Comparison of ENCODE assay signal across 8 mouse cellular contexts in genomic region chr14:62845011-62845840, GRCm38 (mm10). TPM values are rescaled to one million over a fixed set of nuclear protein-coding genes. Genes with fewer than 3 reads are reported as not detected.
DNase-seq lines count a peak whose midpoint lies in the region; ATAC-seq and TF ChIP-seq lines count a peak whose summit lies in the region.

No protein-coding gene starts in this region.

- no peak for TF ChIP-seq CTCF in lung, adult 2 months (IDR thresholded peaks at IDR 0.05; ENCODE audit: insufficient read depth, low read length)
- no peak for TF ChIP-seq CTCF in gastrocnemius, adult 2 months (IDR thresholded peaks at IDR 0.05)

- no peak overlapping the region for H3K4me3 ChIP-seq in lung, adult 2 months (replicated peaks; ENCODE audit: extremely low read depth, low read depth, low read length)
- H3K4me3 ChIP-seq in gastrocnemius, adult 2 months = peak overlapping the region; percentile 59
- no peak overlapping the region for H3K4me3 ChIP-seq in hindbrain, embryonic 15.5 days
- H3K4me3 ChIP-seq in lung, embryonic 16.5 days (ENCODE audit: low read length) = no peak overlapping the region
- no peak overlapping the region for H3K4me3 ChIP-seq in forebrain, embryonic 11.5 days (ENCODE audit: low read depth, low read length)

- no peak for TF ChIP-seq POLR2A in lung, adult 2 months (IDR thresholded peaks at IDR 0.05; ENCODE audit: borderline replicate concordance, extremely low read depth, low read depth, low read length)

- DNase-seq in lung, adult 18-20 months = peak; percentile 46 to 66
- DNase-seq in lung, adult 2 months = no peak
- DNase-seq in gastrocnemius, adult 2 months = peak; percentile 77
- DNase-seq in frontal cortex, postnatal 14 days (ENCODE audit: low spot score in 2 of 2) = no peak
- DNase-seq in frontal cortex, adult 2 months (ENCODE audit: extremely low spot score in 1 of 2, low spot score in 1 of 2) = no peak
- DNase-seq in forebrain, embryonic 11.5 days (ENCODE audit: low spot score) = no peak

- H3K4me2 ChIP-seq in hindbrain, embryonic 15.5 days = no peak overlapping the region; the same call in 1 of the 2 replicates
- H3K4me2 ChIP-seq in lung, embryonic 16.5 days (ENCODE audit: low read depth, low read length) = peak overlapping the region; percentile 33; the same call in 1 of the 2 replicates
- H3K4me2 ChIP-seq in forebrain, embryonic 11.5 days (ENCODE audit: low read depth, low read length, severe bottlenecking) = no peak overlapping the region

- intact Hi-C loops in gastrocnemius, adult 2 months (cut with DNase I) = no loop called here

- no peaks in the 10 kb centered on the region for H3K27me3 ChIP-seq in hindbrain, embryonic 15.5 days
- H3K27me3 ChIP-seq in lung, embryonic 16.5 days (ENCODE audit: control insufficient read depth, insufficient read depth, low read depth, low read length) = no peaks in the 10 kb centered on the region
- no peaks in the 10 kb centered on the region for H3K27me3 ChIP-seq in forebrain, embryonic 11.5 days (ENCODE audit: control insufficient read depth, insufficient read depth, low read length)

- H3K27ac ChIP-seq in gastrocnemius, adult 2 months = peak overlapping the region; percentile 92
- H3K27ac ChIP-seq in hindbrain, embryonic 15.5 days (replicated peaks) = peak overlapping the region; percentile 31; the same call in 1 of the 2 replicates
- H3K27ac ChIP-seq in lung, embryonic 16.5 days (ENCODE audit: low read length) = peak overlapping the region; percentile 64
- no peak overlapping the region for H3K27ac ChIP-seq in forebrain, embryonic 11.5 days (ENCODE audit: low read depth, low read length)

- H3K9ac ChIP-seq in hindbrain, embryonic 15.5 days = no peak overlapping the region
- peak overlapping the region; percentile 33; the same call in 1 of the 2 replicates for H3K9ac ChIP-seq in lung, embryonic 16.5 days (ENCODE audit: low read length)
- H3K9ac ChIP-seq in forebrain, embryonic 11.5 days (ENCODE audit: low read length) = no peak overlapping the region

- WGBS in lung, adult 2 months = 15% methylated on average over 8 of the region's 8 CpGs
- 77% methylated on average over 8 of the region's 8 CpGs for WGBS in hindbrain, embryonic 15.5 days
- 42% methylated on average over 8 of the region's 8 CpGs for WGBS in lung, embryonic 16.5 days
- 74% methylated on average over 8 of the region's 8 CpGs for WGBS in forebrain, embryonic 11.5 days

- H3K36me3 ChIP-seq in hindbrain, embryonic 15.5 days = peaks cover 3% of the 10 kb centered on the region; the same call in 1 of the 2 replicates
- H3K36me3 ChIP-seq in lung, embryonic 16.5 days (ENCODE audit: control insufficient read depth, insufficient read depth, low read length) = 0 out of 2 replicates have a peak, but pooled peaks cover 3% of the 10 kb centered on the region
- no peaks in the 10 kb centered on the region for H3K36me3 ChIP-seq in forebrain, embryonic 11.5 days (ENCODE audit: control insufficient read depth, insufficient read depth, low read length)

- peaks cover 5% of the 10 kb centered on the region; the same call in 1 of the 2 replicates for H3K9me3 ChIP-seq in hindbrain, embryonic 15.5 days
- peaks cover 4% of the 10 kb centered on the region; the same call in 1 of the 2 replicates for H3K9me3 ChIP-seq in lung, embryonic 16.5 days (ENCODE audit: control insufficient read depth, low read length)
- H3K9me3 ChIP-seq in forebrain, embryonic 11.5 days (ENCODE audit: control insufficient read depth, low read length) = no peaks in the 10 kb centered on the region; the same call in 1 of the 2 replicates

- peaks cover 24% of the 10 kb centered on the region for H3K4me1 ChIP-seq in lung, adult 2 months (ENCODE audit: control insufficient read depth, insufficient read depth, low read length)
- peaks cover 15% of the 10 kb centered on the region for H3K4me1 ChIP-seq in hindbrain, embryonic 15.5 days (replicated peaks)
- H3K4me1 ChIP-seq in lung, embryonic 16.5 days (replicated peaks; ENCODE audit: control insufficient read depth, insufficient read depth, low read length) = peaks cover 19% of the 10 kb centered on the region
- H3K4me1 ChIP-seq in forebrain, embryonic 11.5 days (replicated peaks; ENCODE audit: control insufficient read depth, insufficient read depth, low read length) = peaks cover 2% of the 10 kb centered on the region; the same call in 1 of the 2 replicates

- no peak for ATAC-seq in hindbrain, embryonic 15.5 days (ENCODE audit: low FRiP score, low read depth)
- ATAC-seq in lung, embryonic 16.5 days (ENCODE audit: low read depth) = peak; percentile 72
- ATAC-seq in forebrain, embryonic 11.5 days (replicated peaks; ENCODE audit: low FRiP score) = no peak

RNA-seq across cellular contexts. Expression of gene Wdfy2, which starts 7.7 kb away (rescaled TPM):
- 6.4 and 9.5 TPM in 2 replicates for polyA plus RNA-seq in lung, adult 2 months (2012; rRNA removed)
- 1 to 10 TPM; 8.0 TPM for total RNA-seq in gastrocnemius, adult 2 months (2021)
- polyA plus RNA-seq in hindbrain, embryonic 15.5 days (2015; fragmentation: Nextera tagmentation; extraction: Ambion mirVana) = 7.6 and 8.1 TPM in 2 replicates
- polyA plus RNA-seq in lung, embryonic 16.5 days (2015; fragmentation: Nextera tagmentation; extraction: Ambion mirVana) = 7.0 and 7.7 TPM in 2 replicates
- polyA plus RNA-seq in frontal cortex, adult 2 months (2012; rRNA removed) = 11.9 and 12.4 TPM in 2 replicates
- 16.7 and 17.9 TPM in 2 replicates for polyA plus RNA-seq in forebrain, embryonic 11.5 days (2014; fragmentation: Nextera tagmentation; extraction: Ambion mirVana)

Comparison
In these comparisons a context has a peak if more than half of its experiments do, and no peak if none do; other contexts are left out.
1. DNase-seq: peak in lung, adult 18-20 months (2 of 2) and gastrocnemius, adult 2 months (single experiment); none in lung, adult 2 months (single experiment), frontal cortex, postnatal 14 days (0 of 2), frontal cortex, adult 2 months (0 of 2) and forebrain, embryonic 11.5 days (single experiment).